Mouse (Mus musculus): ENCODE data around the gene Mfsd5. TPM values are rescaled to one million over a fixed set of nuclear protein-coding genes. Genes with fewer than 3 reads are reported as not detected.
A peak's percentile ranks its signal among the peaks of the same experiment; 100 is the strongest.

Gene Mfsd5
- polyA plus RNA-seq, 1 experiment: not detected

DNA sequence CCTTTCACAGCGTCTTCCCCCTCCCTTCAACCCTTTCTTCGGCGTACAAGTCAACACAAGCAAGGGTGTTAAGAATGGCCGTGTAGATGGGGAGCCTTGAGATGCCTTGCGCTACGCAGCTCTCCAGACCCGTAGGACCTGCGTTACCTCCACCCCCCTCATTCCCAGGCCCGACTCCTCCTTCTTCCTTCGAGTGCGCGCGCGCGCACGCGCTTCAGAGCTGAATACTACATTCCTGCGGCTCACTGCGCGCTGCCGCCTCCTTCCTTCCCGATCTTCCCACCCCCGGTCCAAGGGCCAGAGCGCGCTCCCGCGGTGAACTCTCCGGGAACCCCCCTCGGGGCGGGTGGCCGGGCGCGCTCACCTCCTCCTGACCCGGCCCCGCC is 32.4 kb upstream of the Mfsd5 start:
- TF ChIP-seq CTCF (IDR thresholded peaks at IDR 0.05; ENCODE audit: insufficient read depth, low read depth, low read length) (no peak), POLR2A (IDR thresholded peaks at IDR 0.05; ENCODE audit: insufficient read depth, low read depth, low read length) (peak; percentile 67)
- under 1% methylated on average over 29 of the region's 35 CpGs for WGBS
- Histone ChIP-seq H3K4me3 (ENCODE audit: insufficient read depth, low read depth, low read length) (peak overlapping the region; percentile 73), H3K27ac (ENCODE audit: insufficient read depth, low read depth, low read length) (peak overlapping the region; percentile 88), H3K4me1 (ENCODE audit: control insufficient read depth, insufficient read depth, low read length) (peaks cover 42% of the 10 kb centered on the region)

DNA sequence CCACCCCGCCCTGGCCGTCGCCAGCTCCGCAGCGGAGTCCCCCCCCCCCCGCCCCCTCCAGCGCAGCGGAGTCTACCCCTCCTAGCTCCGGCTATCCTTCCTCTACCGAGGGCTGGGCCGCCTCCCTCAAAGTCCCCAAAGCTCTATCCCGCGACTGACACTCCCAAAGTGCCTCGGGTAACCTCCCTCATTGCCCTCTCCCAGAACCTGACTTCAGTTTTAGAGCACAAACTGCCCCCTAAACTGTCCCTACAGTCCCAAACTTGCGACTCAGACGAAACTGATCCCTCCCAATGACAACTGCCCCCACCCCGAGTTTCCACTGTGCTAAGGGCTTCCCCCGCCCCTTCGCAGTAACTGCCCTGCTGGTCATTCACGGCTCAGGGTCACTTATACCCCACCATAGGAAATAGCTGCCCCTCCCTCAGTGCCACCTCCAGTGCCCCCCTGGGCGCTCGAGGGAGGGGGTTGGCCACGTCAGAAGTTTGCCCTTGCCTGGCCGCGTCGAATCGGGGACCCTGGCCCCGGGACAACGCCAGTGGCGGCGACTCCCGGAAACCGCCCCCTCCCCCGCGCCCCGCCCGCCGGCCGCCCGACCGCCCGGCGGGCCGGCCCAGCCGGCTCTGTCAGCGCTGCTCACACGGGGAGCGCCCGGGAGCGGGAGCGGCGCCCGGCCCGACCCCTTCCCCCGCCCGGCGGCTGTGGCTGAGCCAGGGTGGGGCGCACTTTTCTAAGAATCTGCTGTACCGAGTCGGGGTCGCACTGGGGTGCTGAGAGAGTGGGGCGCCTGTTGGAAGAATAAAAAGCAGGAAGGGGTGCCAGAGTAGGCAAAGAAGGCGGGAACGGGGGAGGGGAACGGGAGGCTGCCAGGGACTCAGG is 31.8 kb upstream of the Mfsd5 start:
- 1% methylated on average over 64 of the region's 65 CpGs for WGBS
- Histone ChIP-seq H3K4me3 (ENCODE audit: insufficient read depth, low read depth, low read length) (peak overlapping the region; percentile 73), H3K4me1 (ENCODE audit: control insufficient read depth, insufficient read depth, low read length) (peaks cover 42% of the 10 kb centered on the region), H3K27ac (ENCODE audit: insufficient read depth, low read depth, low read length) (peak overlapping the region; percentile 53)
- TF ChIP-seq CTCF (IDR thresholded peaks at IDR 0.05; ENCODE audit: insufficient read depth, low read depth, low read length) (no peak), POLR2A (IDR thresholded peaks at IDR 0.05; ENCODE audit: insufficient read depth, low read depth, low read length) (no peak)

DNA sequence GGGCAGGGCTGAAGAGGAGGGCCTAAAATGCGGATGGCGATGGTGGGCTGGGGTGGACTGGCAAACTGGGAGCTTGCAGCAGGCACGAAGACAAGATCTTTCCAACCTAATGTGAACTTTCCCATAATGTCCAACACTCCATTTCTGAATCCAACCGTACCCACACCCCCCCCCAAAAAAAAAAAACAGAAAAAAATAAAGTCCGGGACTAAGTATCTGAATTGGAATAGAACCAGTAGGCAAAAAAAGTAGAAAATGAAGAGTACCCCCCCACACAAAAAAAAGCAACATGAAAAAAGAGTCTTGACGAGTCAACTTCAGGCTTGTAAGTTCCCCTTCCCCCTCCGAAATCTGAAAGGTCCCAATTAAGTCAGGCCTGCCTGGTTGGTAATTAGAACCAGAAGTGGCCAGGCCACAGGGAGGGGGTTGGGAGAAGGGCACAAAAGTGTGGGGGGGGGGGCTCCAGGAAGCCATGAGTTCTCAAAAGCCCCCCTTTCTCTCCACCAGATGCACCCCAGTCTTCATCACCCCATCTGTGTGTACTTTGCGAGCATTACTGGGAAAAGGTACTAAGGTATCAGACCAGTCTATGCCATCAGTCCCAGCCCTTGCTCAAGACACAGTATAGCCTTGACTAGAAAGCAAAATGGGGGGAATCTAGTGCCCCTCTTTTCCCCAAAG is 31.0 kb upstream of the Mfsd5 start:
- peak overlapping the region; percentile 73 for H3K4me3 ChIP-seq (ENCODE audit: insufficient read depth, low read depth, low read length)
- TF ChIP-seq CTCF (IDR thresholded peaks at IDR 0.05; ENCODE audit: insufficient read depth, low read depth, low read length) (no peak), POLR2A (IDR thresholded peaks at IDR 0.05; ENCODE audit: insufficient read depth, low read depth, low read length) (no peak)
- peaks cover 34% of the 10 kb centered on the region for H3K4me1 ChIP-seq (ENCODE audit: control insufficient read depth, insufficient read depth, low read length)
- H3K27ac ChIP-seq (ENCODE audit: insufficient read depth, low read depth, low read length): no peak overlapping the region; the same call in 1 of the 2 replicates
- WGBS: 23% methylated on average over 8 of the region's 8 CpGs

DNA sequence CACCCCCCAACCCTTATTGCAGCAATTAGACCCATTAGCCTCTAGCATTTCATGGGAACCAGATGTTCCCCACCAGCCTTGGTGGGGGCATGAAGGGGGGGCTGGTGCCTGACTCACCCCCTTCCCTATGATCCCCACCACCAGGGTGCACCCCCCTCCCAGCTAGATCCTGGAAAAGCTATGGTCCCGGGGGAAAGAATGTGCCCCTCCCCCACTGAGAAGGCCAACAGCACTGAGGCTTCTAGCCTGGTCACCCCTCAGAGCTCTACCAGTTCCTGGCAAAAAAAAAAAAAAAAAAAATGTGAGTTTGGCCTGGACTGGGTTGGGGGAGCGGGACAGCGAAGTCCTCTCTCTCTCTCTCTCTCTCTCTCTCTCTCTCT is 30.5 kb upstream of the Mfsd5 start:
- Histone ChIP-seq H3K4me1 (ENCODE audit: control insufficient read depth, insufficient read depth, low read length) (peaks cover 28% of the 10 kb centered on the region), H3K27ac (ENCODE audit: insufficient read depth, low read depth, low read length) (no peak overlapping the region; the same call in 1 of the 2 replicates), H3K4me3 (ENCODE audit: insufficient read depth, low read depth, low read length) (no peak overlapping the region)
- TF ChIP-seq CTCF (IDR thresholded peaks at IDR 0.05; ENCODE audit: insufficient read depth, low read depth, low read length) (no peak), POLR2A (IDR thresholded peaks at IDR 0.05; ENCODE audit: insufficient read depth, low read depth, low read length) (no peak)
- 25% methylated on average over 3 of the region's 3 CpGs for WGBS

DNA sequence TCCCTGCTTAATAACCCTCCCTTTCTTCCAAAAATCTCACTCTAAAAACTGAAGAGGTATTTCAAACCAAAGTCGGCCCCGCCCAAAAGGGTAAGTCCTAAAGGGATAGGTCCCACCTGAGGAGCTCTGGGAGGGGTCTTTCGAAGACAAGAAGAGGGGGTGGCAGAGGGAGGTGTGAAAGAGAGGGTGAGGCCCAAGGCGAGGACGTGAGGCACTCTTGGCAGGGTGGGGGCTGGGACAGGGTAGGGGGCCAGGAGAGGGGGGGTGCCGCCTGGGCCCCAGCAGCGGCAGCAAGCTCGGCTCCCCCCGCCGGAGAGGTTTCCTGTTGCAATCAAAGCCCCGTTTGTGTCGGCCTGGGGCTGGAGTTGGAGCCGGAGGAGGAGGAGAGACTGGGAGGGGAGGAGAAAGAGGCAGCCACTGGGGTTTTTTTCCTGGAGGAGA is 30.0 kb upstream of the Mfsd5 start:
- no peak overlapping the region for H3K4me3 ChIP-seq (ENCODE audit: insufficient read depth, low read depth, low read length)
- WGBS: 14% methylated on average over 13 of the region's 13 CpGs
- peaks cover 27% of the 10 kb centered on the region for H3K4me1 ChIP-seq (ENCODE audit: control insufficient read depth, insufficient read depth, low read length)
- 0 out of 2 replicates have a peak overlapping the region, but pooled peaks have one; percentile 16 for H3K27ac ChIP-seq (ENCODE audit: insufficient read depth, low read depth, low read length)
- TF ChIP-seq POLR2A (IDR thresholded peaks at IDR 0.05; ENCODE audit: insufficient read depth, low read depth, low read length) (no peak), CTCF (IDR thresholded peaks at IDR 0.05; ENCODE audit: insufficient read depth, low read depth, low read length) (no peak)

DNA sequence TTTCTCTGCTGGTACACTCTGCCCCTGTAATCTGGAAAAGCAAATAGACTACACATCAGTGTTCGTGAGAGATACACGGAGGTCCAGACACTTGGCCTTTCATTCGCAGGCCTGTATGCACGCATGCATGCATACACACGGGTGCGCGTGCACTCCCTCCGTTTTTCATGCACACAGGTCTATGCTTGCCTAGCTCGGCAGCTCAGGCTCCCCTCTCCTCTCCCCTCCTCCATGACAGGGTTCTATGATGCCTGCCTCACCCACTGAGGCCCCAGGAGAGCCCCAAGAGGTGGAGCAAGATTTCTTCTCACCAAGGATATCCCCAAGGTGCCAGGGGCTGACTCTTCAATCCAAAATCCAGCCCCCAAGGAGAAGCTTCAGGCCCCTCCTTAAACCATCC is 29.3 kb upstream of the Mfsd5 start:
- WGBS: 75% methylated on average over 9 of the region's 9 CpGs

DNA sequence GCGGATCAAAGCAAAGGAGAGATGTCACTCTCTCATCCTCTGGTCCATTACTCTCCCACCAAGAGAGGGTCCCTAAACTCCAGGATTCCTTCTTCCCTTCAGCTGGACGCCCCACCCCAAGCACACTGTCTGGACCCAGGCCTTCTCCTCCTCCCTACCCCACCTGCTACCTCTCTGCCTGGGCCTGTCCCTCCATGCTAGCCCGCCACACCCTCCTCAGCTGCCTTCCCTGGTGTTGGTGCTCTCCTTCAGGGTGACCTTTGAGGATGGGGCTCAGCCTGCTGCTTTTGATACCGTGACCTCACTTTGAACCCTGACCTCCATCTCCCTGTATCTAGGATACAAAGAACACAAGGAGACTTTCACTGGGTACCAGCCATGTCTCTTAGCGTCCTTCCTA is 28.7 kb upstream of the Mfsd5 start:
- Histone ChIP-seq H3K4me3 (ENCODE audit: insufficient read depth, low read depth, low read length) (no peak overlapping the region), H3K4me1 (ENCODE audit: control insufficient read depth, insufficient read depth, low read length) (peaks cover 24% of the 10 kb centered on the region), H3K27ac (ENCODE audit: insufficient read depth, low read depth, low read length) (no peak overlapping the region)
- WGBS: 85% methylated on average over 5 of the region's 5 CpGs
- TF ChIP-seq CTCF (IDR thresholded peaks at IDR 0.05; ENCODE audit: insufficient read depth, low read depth, low read length): no peak

More for the DNA sequence above, 29.3 kb upstream of the Mfsd5 start:
- Histone ChIP-seq H3K4me3 (ENCODE audit: insufficient read depth, low read depth, low read length) (no peak overlapping the region), H3K4me1 (ENCODE audit: control insufficient read depth, insufficient read depth, low read length) (peaks cover 23% of the 10 kb centered on the region), H3K27ac (ENCODE audit: insufficient read depth, low read depth, low read length) (peak overlapping the region; percentile 16; the same call in 1 of the 2 replicates)
- TF ChIP-seq CTCF (IDR thresholded peaks at IDR 0.05; ENCODE audit: insufficient read depth, low read depth, low read length) (no peak), POLR2A (IDR thresholded peaks at IDR 0.05; ENCODE audit: insufficient read depth, low read depth, low read length) (no peak)

DNA sequence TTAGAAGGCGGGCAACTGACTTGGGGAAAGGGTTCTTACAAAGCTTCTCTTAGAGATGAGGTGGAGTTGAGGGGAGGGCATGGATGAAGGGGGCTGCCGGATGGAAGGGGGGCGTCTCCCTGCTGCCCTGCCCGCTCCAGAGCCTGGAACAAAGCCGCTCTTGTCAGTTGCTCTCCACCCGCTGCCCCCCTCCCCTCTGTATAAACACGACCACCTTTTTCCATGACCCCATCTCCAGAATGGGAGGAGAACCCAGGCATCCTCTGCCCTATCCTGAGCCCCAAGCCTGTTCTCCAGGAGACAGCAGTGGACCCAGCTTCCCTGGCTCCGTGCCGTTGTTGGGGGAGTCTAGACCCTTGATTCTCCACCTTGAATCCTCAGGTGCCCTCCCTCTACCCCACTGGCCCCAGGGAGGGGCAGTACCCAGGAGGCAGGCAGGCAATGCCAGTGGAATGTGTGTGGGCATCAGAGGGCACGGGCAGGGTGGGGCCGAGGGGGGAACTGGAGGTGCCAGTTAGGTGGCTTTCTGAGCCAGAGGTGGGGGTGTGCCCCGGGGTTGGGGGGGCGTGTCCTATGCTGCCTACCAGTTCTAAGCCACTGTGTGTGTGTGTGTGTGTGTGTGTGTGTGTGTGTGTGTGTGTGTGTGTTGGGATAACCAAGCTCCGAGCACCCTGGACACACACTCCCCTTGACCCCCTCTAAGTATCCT is 23.6 kb upstream of the Mfsd5 start:
- 58% methylated on average over 13 of the region's 14 CpGs for WGBS
- H3K27ac ChIP-seq (ENCODE audit: insufficient read depth, low read depth, low read length): no peak overlapping the region
- H3K4me3 ChIP-seq (ENCODE audit: insufficient read depth, low read depth, low read length): no peak overlapping the region
- TF ChIP-seq POLR2A (IDR thresholded peaks at IDR 0.05; ENCODE audit: insufficient read depth, low read depth, low read length) (no peak), CTCF (IDR thresholded peaks at IDR 0.05; ENCODE audit: insufficient read depth, low read depth, low read length) (no peak)
- peaks cover 21% of the 10 kb centered on the region for H3K4me1 ChIP-seq (ENCODE audit: control insufficient read depth, insufficient read depth, low read length)

Data from olfactory bulb, adult 2 months (tissue).